In genomic region chr11:72689115-72689514, GRCm38 (mm10) we compare ENCODE assay signal across 8 mouse cellular contexts. TPM values are rescaled to one million over a fixed set of nuclear protein-coding genes. Genes with fewer than 3 reads are reported as not detected.
DNase-seq lines count a peak whose midpoint lies in the region; ATAC-seq lines count a peak whose summit lies in the region.

No protein-coding gene starts in this region.

- peak overlapping the region; percentile 70; the same call in 1 of the 2 replicates for H3K27ac ChIP-seq in lung, embryonic 15.5 days
- H3K27ac ChIP-seq in forebrain, embryonic 10.5 days, result peak overlapping the region; percentile 96
- peak overlapping the region; percentile 56; the same call in 1 of the 2 replicates for H3K27ac ChIP-seq in stomach, embryonic 14.5 days (ENCODE audit: low read length)

- no peaks in the 10 kb centered on the region; the same call in 1 of the 2 replicates for H3K36me3 ChIP-seq in lung, embryonic 15.5 days
- H3K36me3 ChIP-seq in forebrain, embryonic 10.5 days (replicated peaks), result peaks cover 10% of the 10 kb centered on the region
- H3K36me3 ChIP-seq in stomach, embryonic 14.5 days (ENCODE audit: control insufficient read depth, insufficient read depth, low read length), result peaks cover 9% of the 10 kb centered on the region

- H3K4me2 ChIP-seq in lung, embryonic 15.5 days, result peak overlapping the region; percentile 70
- peak overlapping the region; percentile 54 for H3K4me2 ChIP-seq in stomach, embryonic 14.5 days (replicated peaks; ENCODE audit: low read depth, low read length)

- peak overlapping the region; percentile 35 for H3K9ac ChIP-seq in lung, embryonic 15.5 days
- H3K9ac ChIP-seq in stomach, embryonic 14.5 days (replicated peaks; ENCODE audit: low read depth, low read length), result 0 out of 2 replicates have a peak overlapping the region, but pooled peaks have one; percentile 36

- 47% methylated on average over 3 of the region's 3 CpGs for WGBS in lung, embryonic 15.5 days
- 75% methylated on average over 3 of the region's 3 CpGs for WGBS in forebrain, embryonic 10.5 days
- WGBS in stomach, embryonic 14.5 days, result 62% methylated on average over 3 of the region's 3 CpGs

- no peaks in the 10 kb centered on the region for H3K27me3 ChIP-seq in lung, embryonic 15.5 days
- no peaks in the 10 kb centered on the region for H3K27me3 ChIP-seq in forebrain, embryonic 10.5 days (ENCODE audit: poor library complexity, severe bottlenecking)
- H3K27me3 ChIP-seq in stomach, embryonic 14.5 days (ENCODE audit: control insufficient read depth, insufficient read depth, low read length), result no peaks in the 10 kb centered on the region

- peaks cover 29% of the 10 kb centered on the region for H3K4me1 ChIP-seq in lung, embryonic 15.5 days
- peaks cover 35% of the 10 kb centered on the region for H3K4me1 ChIP-seq in forebrain, embryonic 10.5 days
- H3K4me1 ChIP-seq in stomach, embryonic 14.5 days (ENCODE audit: control insufficient read depth, insufficient read depth, low read length), result peaks cover 14% of the 10 kb centered on the region

- H3K4me3 ChIP-seq in lung, embryonic 15.5 days, result peak overlapping the region; percentile 61
- peak overlapping the region; percentile 82 for H3K4me3 ChIP-seq in forebrain, embryonic 10.5 days
- H3K4me3 ChIP-seq in stomach, embryonic 14.5 days (ENCODE audit: low read depth, low read length), result peak overlapping the region; percentile 58

- no peak for DNase-seq in lung, postnatal 4 days
- peak; percentile 19 for DNase-seq in forebrain, embryonic 10.5 days (ENCODE audit: extremely low spot score, low spot score)
- peak; percentile 78 for DNase-seq in liver
- DNase-seq in gastrocnemius, adult 18-20 months (ENCODE audit: low spot score), result no peak
- DNase-seq in layer of hippocampus, postnatal 25 days (ENCODE audit: extremely low spot score in 1 of 2, low spot score in 1 of 2), result no peak
- DNase-seq in retina, embryonic 14.5 days (ENCODE audit: low spot score), result no peak

- no peaks in the 10 kb centered on the region for H3K9me3 ChIP-seq in lung, embryonic 15.5 days
- no peaks in the 10 kb centered on the region for H3K9me3 ChIP-seq in forebrain, embryonic 10.5 days
- H3K9me3 ChIP-seq in stomach, embryonic 14.5 days (ENCODE audit: control insufficient read depth, low read depth, low read length), result no peaks in the 10 kb centered on the region

- ATAC-seq in lung, embryonic 15.5 days (ENCODE audit: borderline replicate concordance, extremely low read depth, low FRiP score, low TSS enrichment), result 0 out of 2 replicates have a peak, but pooled peaks have one; percentile 28
- no peak for ATAC-seq in stomach, embryonic 14.5 days (ENCODE audit: insufficient number of reproducible peaks, insufficient read depth, low FRiP score, low read depth)

RNA-seq across cellular contexts. Expression of gene Ankfy1, which starts 0.7 kb away (rescaled TPM):
- polyA plus RNA-seq in lung, embryonic 15.5 days (2015; fragmentation: Nextera tagmentation; extraction: Ambion mirVana), result 21.6 and 22.6 TPM in 2 replicates
- 25.5 and 27.7 TPM in 2 replicates for polyA plus RNA-seq in forebrain, embryonic 10.5 days (2016; fragmentation: Nextera tagmentation; extraction: Ambion mirVana)
- polyA plus RNA-seq in stomach, embryonic 14.5 days (2014; fragmentation: Nextera tagmentation; extraction: Ambion mirVana), result 36.4 and 40.4 TPM in 2 replicates
- total RNA-seq in gastrocnemius, adult 18-20 months (2021), result 1 to 10 TPM; 7.0 to 8.3 TPM
- 10 to 100 TPM; 31.3 to 35.9 TPM for total RNA-seq in layer of hippocampus, postnatal 25 days (2021)

Comparison
In these comparisons a context has a peak if more than half of its experiments do, and no peak if none do; other contexts are left out.
1. DNase-seq: peak in forebrain, embryonic 10.5 days (single experiment) and liver (single experiment); none in lung, postnatal 4 days (0 of 2), gastrocnemius, adult 18-20 months (single experiment), layer of hippocampus, postnatal 25 days (0 of 2) and retina, embryonic 14.5 days (single experiment).
2. Peak in every context shown above with its lines, with median percentiles within 50 percentile points of each other: H3K27ac ChIP-seq and H3K4me3 ChIP-seq.